Mouse (Mus musculus): ENCODE data around the gene Acyp2. TPM values are rescaled to one million over a fixed set of nuclear protein-coding genes. Genes with fewer than 3 reads are reported as not detected.
A peak's percentile ranks its signal among the peaks of the same experiment; 100 is the strongest.

The Acyp2 gene
- total RNA-seq, 4 experiments from 2014 or later, result 130 to 142 (median 135) TPM

- DNase-seq (ENCODE audit: low spot score in 2 of 2), result no peak
Measured at GRCm38 (mm10) chr11:30580008-30580407, 69.4 kb downstream of the Acyp2 start.

- no peak for DNase-seq (ENCODE audit: low spot score in 2 of 2)
Measured at GRCm38 (mm10) chr11:30578931-30579330, 70.5 kb downstream of the Acyp2 start.

- no peak for DNase-seq (ENCODE audit: low spot score in 2 of 2)
Measured at GRCm38 (mm10) chr11:30572790-30573395, 76.5 kb downstream of the Acyp2 start.

- DNase-seq (ENCODE audit: low spot score in 2 of 2), result no peak
Measured at GRCm38 (mm10) chr11:30570568-30570967, 78.8 kb downstream of the Acyp2 start.

GRCm38 (mm10) chr11:30560215-30560614 lies 89.2 kb downstream of the Acyp2 start:
- DNase-seq (ENCODE audit: low spot score in 2 of 2), result no peak

- DNase-seq (ENCODE audit: low spot score in 2 of 2), result no peak
Measured at GRCm38 (mm10) chr11:30553408-30553807, 96.0 kb downstream of the Acyp2 start.

GRCm38 (mm10) chr11:30517133-30517532 lies 132.3 kb downstream of the Acyp2 start:
- DNase-seq (ENCODE audit: low spot score in 2 of 2), result no peak

GRCm38 (mm10) chr11:30508178-30508577 lies 141.2 kb downstream of the Acyp2 start:
- no peak for DNase-seq (ENCODE audit: low spot score in 2 of 2)

GRCm38 (mm10) chr11:30498738-30499355 lies 150.5 kb downstream of the Acyp2 start:
- DNase-seq (ENCODE audit: low spot score in 2 of 2), result no peak

- DNase-seq (ENCODE audit: low spot score in 2 of 2), result no peak
Measured at GRCm38 (mm10) chr11:30497151-30497550, 152.2 kb downstream of the Acyp2 start.

GRCm38 (mm10) chr11:30491515-30492260 lies 157.7 kb downstream of the Acyp2 start:
- no peak for DNase-seq (ENCODE audit: low spot score in 2 of 2)

GRCm38 (mm10) chr11:30488183-30488582 lies 161.2 kb downstream of the Acyp2 start:
- no peak for DNase-seq (ENCODE audit: low spot score in 2 of 2)

GRCm38 (mm10) chr11:30483286-30483685 lies 166.1 kb downstream of the Acyp2 start:
- no peak for DNase-seq (ENCODE audit: low spot score in 2 of 2)

GRCm38 (mm10) chr11:30471751-30472593 lies 177.4 kb downstream of the Acyp2 start, which contains the start of gene 4930505A04Rik:
Gene 4930505A04Rik, minus strand, starts transcription at chr11:30471827.
- DNase-seq (ENCODE audit: low spot score in 2 of 2), result peak; percentile 70 to 78

GRCm38 (mm10) chr11:30471187-30471586 lies 178.2 kb downstream of the Acyp2 start:
- no peak for DNase-seq (ENCODE audit: low spot score in 2 of 2)

Other genes starting within 250 kb of the Acyp2 start
- gene 4930505A04Rik, start 177.8 kb downstream of the Acyp2 start, total RNA-seq (2022), result not detected
- 100 to 1,000 TPM; 141 to 208 (median 169) TPM for gene Psme4, start 122.1 kb upstream of the Acyp2 start, total RNA-seq (2022)
- gene Gpr75, start 235.8 kb upstream of the Acyp2 start, total RNA-seq (2022), result under 1 TPM; 0.13 to 0.24 (median 0.14) TPM
- 1 to 10 TPM; 7.0 to 8.7 (median 8.4) TPM for gene Asb3, start 235.8 kb upstream of the Acyp2 start, total RNA-seq (2022)

Measured in gastrocnemius, adult 8-10 months (tissue).